Mouse (Mus musculus): Measurements from ENCODE around the gene Wfdc21. TPM values are rescaled to one million over a fixed set of nuclear protein-coding genes. Genes with fewer than 3 reads are reported as not detected.

Gene Wfdc21
- polyA plus RNA-seq, 1 experiment from 2014 or later, result not detected

DNA sequence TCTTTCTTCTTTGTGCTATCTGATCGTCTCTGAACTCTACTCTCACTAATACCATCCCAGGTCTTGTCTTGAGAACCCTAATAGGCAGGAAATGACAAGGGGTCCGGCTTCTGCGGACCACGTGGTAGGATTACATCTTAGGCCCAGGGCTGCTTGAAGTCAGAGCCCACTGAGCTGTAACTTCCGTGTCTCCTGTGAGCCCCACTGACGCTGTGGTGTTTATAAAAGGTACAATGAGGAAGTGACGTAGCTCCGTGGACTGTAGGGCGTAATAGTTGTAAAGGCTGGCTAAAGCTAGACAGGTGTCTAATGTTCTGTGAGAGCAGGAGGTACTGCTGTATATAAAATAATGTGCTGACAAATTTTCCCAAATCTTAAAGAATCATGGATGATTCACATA, 20.6 kb downstream of the Wfdc21 start:
- Histone ChIP-seq H3K27ac (no peak overlapping the region), H3K36me3 (peaks cover 96% of the 10 kb centered on the region), H3K4me3 (no peak overlapping the region), H3K9me3 (no peaks in the 10 kb centered on the region), H3K4me2 (replicated peaks) (no peak overlapping the region), H3K9ac (no peak overlapping the region), H3K4me1 (no peaks in the 10 kb centered on the region), H3K27me3 (no peaks in the 10 kb centered on the region)
- WGBS, result 86% methylated on average over 9 of the region's 9 CpGs
- ATAC-seq (ENCODE audit: insufficient number of reproducible peaks, insufficient read depth, low FRiP score, low TSS enrichment), result no peak

DNA sequence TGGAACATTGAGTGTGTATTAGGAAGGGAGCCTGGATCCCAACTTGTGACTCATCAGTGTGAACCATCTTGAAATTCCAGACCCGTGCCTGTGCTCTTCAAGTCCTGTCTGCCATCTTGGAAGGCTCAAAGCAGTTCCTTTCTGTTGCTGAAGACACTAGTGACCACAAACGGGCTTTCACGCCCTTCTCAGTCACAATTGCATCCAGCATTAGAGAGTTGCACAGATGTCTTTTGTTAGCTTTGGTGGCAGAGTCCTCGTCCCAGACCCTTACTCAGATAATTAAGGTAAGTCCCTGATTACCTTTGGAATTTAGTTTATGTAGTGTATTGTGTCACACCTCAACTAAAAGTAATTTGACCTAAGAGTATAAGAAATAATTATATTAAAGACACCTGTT, 22.2 kb downstream of the Wfdc21 start:
- 84% methylated on average over 4 of the region's 4 CpGs for WGBS
- Histone ChIP-seq H3K9ac (no peak overlapping the region), H3K36me3 (peaks cover 95% of the 10 kb centered on the region), H3K4me3 (no peak overlapping the region), H3K27ac (no peak overlapping the region), H3K4me1 (no peaks in the 10 kb centered on the region), H3K9me3 (no peaks in the 10 kb centered on the region), H3K27me3 (no peaks in the 10 kb centered on the region), H3K4me2 (replicated peaks) (no peak overlapping the region)
- no peak for ATAC-seq (ENCODE audit: insufficient number of reproducible peaks, insufficient read depth, low FRiP score, low TSS enrichment)

DNA sequence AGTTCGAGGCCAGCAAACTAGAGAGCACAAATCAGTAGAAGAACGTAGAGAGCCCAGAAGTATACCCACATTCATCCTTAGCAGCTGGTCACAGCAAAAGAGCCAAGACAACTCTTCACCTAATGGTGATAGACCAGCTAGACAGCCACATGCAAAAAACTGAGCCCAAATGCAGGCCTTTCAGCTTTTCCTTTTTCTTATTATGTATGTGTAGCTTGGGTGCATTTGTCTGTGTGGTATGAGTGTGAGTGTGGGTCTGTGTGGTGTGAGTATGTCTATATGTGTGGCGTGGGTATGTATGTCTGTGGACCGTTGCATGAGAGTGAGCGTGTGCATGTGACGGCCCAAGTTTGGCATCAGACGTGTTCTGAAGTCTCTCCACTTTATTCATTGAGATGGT, 24.3 kb downstream of the Wfdc21 start:
- no peak overlapping the region for H3K27ac ChIP-seq
- no peak overlapping the region for H3K9ac ChIP-seq
- H3K4me1 ChIP-seq, result no peaks in the 10 kb centered on the region
- H3K4me3 ChIP-seq, result no peak overlapping the region
- H3K9me3 ChIP-seq, result no peaks in the 10 kb centered on the region
- peaks cover 95% of the 10 kb centered on the region for H3K36me3 ChIP-seq
- H3K27me3 ChIP-seq, result no peaks in the 10 kb centered on the region
- no peak overlapping the region for H3K4me2 ChIP-seq (replicated peaks)
- ATAC-seq (ENCODE audit: insufficient number of reproducible peaks, insufficient read depth, low FRiP score, low TSS enrichment), result no peak
- 95% methylated on average over 7 of the region's 7 CpGs for WGBS

DNA sequence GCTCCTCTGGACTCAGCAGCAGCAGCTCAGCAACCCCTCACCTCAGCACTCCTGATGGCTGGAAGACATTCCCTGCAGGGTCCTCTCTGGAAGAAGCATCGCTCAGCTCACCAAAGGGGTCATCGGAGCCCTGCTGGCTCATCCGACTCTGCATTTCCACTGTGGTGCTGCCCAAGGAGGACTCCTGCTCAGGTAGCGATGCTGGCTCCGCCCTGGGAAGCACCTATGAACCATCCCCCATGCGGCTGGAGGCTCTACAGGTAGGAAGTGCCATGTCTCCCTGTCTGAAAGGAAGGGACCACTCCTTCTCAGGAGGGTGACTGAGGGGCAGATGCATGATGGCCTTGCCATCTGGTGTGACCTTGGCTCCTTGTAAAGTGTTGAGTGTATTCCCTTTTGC, 25.6 kb downstream of the Wfdc21 start:
- Histone ChIP-seq H3K27ac (no peak overlapping the region), H3K9me3 (no peaks in the 10 kb centered on the region), H3K4me1 (no peaks in the 10 kb centered on the region), H3K27me3 (no peaks in the 10 kb centered on the region), H3K4me2 (replicated peaks) (no peak overlapping the region), H3K36me3 (peaks cover 95% of the 10 kb centered on the region), H3K9ac (no peak overlapping the region), H3K4me3 (no peak overlapping the region)
- whole genome bisulfite sequencing, result 97% methylated on average over 6 of the region's 6 CpGs
- no peak for ATAC-seq (ENCODE audit: insufficient number of reproducible peaks, insufficient read depth, low FRiP score, low TSS enrichment)

DNA sequence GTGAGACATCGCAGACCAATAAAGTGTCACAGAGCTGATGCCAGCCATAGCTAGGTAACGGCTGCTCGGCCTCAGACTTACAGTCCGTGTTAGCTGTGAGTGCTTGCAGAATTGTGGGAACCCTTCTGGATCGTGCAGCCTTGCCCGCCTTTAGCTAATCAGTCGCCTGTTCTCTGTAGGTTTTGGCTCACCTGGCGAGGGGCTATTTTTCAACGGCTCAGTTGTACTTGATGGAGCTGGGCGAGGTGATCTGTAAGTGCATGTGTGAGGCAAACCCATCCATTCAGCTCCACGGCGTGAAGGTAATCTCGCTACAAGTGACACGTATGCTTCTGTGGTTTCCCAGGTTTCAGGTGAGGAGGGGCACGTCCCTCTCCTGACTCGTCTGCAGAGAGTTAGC, 27.0 kb downstream of the Wfdc21 start:
- Histone ChIP-seq H3K9ac (no peak overlapping the region), H3K27ac (no peak overlapping the region), H3K36me3 (peaks cover 90% of the 10 kb centered on the region), H3K4me1 (no peaks in the 10 kb centered on the region), H3K4me3 (no peak overlapping the region), H3K9me3 (no peaks in the 10 kb centered on the region), H3K4me2 (replicated peaks) (no peak overlapping the region), H3K27me3 (no peaks in the 10 kb centered on the region)
- WGBS, result 96% methylated on average over 16 of the region's 16 CpGs
- no peak for ATAC-seq (ENCODE audit: insufficient number of reproducible peaks, insufficient read depth, low FRiP score, low TSS enrichment)

DNA sequence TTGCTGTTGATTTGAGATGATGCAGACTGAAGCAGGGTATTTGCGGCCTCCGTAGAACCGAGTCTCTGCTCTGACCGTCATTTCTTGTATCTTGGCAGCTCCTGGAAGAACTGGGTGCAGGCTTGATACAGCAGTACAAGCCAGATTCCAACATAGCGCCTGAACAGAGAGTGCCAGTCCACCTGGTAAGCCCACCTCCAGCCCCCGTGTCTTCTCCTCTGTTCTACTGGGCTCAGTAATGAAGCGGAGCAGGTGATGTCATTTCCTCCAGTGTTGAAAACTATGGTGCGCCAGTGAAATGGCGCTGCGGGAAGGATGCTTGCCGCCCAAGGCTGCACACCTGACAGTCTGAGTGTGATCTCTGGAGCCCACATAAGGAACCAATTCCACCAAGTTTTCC, 27.6 kb downstream of the Wfdc21 start:
- 93% methylated on average over 11 of the region's 11 CpGs for WGBS
- Histone ChIP-seq H3K4me3 (no peak overlapping the region), H3K27ac (no peak overlapping the region), H3K4me2 (replicated peaks) (no peak overlapping the region), H3K36me3 (peaks cover 91% of the 10 kb centered on the region), H3K9ac (no peak overlapping the region), H3K27me3 (no peaks in the 10 kb centered on the region), H3K9me3 (no peaks in the 10 kb centered on the region), H3K4me1 (no peaks in the 10 kb centered on the region)
- ATAC-seq (ENCODE audit: insufficient number of reproducible peaks, insufficient read depth, low FRiP score, low TSS enrichment), result no peak

DNA sequence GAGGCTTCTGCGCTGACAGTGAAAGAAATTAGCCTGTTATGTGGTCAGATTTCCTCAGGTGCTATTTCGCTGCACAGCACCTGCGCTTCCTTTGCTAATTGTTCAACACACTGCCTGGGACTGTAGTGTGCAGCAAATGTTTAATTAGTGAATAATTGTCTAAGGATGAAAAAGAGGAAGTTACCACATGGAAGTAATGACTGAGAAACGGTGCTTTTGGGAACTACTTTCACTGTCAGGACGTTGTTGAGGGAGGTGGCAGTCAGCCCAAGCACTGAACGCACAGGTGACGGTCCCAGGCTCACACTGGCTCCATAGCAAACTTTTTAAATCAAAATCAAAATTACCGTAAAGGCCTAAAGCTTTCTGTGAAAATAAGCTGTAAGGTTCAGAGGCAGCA, 30.1 kb downstream of the Wfdc21 start:
- no peak overlapping the region for H3K9ac ChIP-seq
- no peaks in the 10 kb centered on the region for H3K9me3 ChIP-seq
- H3K27me3 ChIP-seq, result no peaks in the 10 kb centered on the region
- H3K4me3 ChIP-seq, result no peak overlapping the region
- no peaks in the 10 kb centered on the region for H3K4me1 ChIP-seq
- peaks cover 92% of the 10 kb centered on the region for H3K36me3 ChIP-seq
- no peak overlapping the region for H3K27ac ChIP-seq
- H3K4me2 ChIP-seq (replicated peaks), result no peak overlapping the region
- ATAC-seq (ENCODE audit: insufficient number of reproducible peaks, insufficient read depth, low FRiP score, low TSS enrichment), result no peak
- 92% methylated on average over 8 of the region's 8 CpGs for WGBS

DNA sequence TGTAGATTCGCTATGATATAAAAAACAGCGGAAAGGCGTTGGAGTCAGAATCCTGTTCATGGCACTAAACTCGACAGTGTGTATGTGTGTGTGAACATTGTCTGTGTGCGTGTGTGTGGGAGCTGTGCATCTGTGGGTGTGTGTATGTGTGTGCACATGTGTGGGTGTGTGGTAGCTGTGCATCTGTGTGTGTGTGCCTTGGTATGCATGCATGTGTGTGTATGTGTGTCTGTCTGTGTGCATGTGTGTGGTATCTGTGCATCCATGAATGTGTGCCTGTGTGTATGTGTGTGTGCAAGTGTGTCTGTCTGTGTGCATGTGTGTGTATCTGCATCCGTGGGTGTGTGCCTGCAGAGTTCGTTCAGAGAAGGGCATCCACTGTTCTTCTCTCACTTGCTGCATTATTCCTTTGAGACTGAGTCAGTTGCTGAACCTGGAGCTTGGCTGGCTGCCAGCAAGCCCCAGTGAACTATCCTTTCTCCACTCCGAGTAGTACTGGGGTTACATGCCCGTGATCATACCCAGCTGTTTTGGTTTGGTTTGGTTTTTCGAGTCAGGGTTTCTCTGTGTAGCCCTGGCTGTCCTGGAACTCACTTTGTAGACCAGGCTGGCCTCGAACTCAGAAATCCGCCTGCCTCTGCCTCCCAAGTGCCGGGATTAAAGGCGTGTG, 37.3 kb downstream of the Wfdc21 start:
- Histone ChIP-seq H3K4me1 (no peaks in the 10 kb centered on the region), H3K36me3 (peaks cover 46% of the 10 kb centered on the region), H3K9me3 (no peaks in the 10 kb centered on the region), H3K27ac (no peak overlapping the region), H3K9ac (no peak overlapping the region), H3K27me3 (no peaks in the 10 kb centered on the region), H3K4me3 (no peak overlapping the region), H3K4me2 (replicated peaks) (no peak overlapping the region)
- ATAC-seq (ENCODE audit: insufficient number of reproducible peaks, insufficient read depth, low FRiP score, low TSS enrichment), result no peak
- 81% methylated on average over 14 of the region's 14 CpGs for WGBS

DNA sequence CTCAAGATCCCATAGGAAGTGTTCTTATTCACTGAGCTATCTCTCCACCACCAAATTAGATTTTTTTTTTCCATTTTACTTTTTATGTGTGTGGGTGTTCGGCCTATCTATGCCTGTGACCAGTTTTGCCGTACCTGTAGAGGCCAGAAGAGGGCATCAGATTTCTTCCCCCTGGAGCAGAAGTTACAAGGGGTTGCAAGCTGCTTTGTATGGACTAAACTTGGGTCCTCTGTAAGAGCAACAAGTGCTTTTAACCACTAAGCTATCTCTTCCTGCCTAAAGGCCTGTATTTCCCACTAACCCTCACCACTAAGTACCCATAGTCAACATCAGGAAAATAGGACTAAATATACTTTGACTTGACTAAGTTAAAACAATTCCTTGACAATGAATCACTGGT, 37.9 kb downstream of the Wfdc21 start:
- no peak for ATAC-seq (ENCODE audit: insufficient number of reproducible peaks, insufficient read depth, low FRiP score, low TSS enrichment)
- H3K9ac ChIP-seq, result no peak overlapping the region
- H3K4me2 ChIP-seq (replicated peaks), result no peak overlapping the region
- H3K9me3 ChIP-seq, result no peaks in the 10 kb centered on the region
- peaks cover 40% of the 10 kb centered on the region for H3K36me3 ChIP-seq
- no peaks in the 10 kb centered on the region for H3K4me1 ChIP-seq
- no peak overlapping the region for H3K27ac ChIP-seq
- H3K27me3 ChIP-seq, result no peaks in the 10 kb centered on the region
- H3K4me3 ChIP-seq, result no peak overlapping the region
- WGBS, result 81% methylated on average over 2 of the region's 2 CpGs

DNA sequence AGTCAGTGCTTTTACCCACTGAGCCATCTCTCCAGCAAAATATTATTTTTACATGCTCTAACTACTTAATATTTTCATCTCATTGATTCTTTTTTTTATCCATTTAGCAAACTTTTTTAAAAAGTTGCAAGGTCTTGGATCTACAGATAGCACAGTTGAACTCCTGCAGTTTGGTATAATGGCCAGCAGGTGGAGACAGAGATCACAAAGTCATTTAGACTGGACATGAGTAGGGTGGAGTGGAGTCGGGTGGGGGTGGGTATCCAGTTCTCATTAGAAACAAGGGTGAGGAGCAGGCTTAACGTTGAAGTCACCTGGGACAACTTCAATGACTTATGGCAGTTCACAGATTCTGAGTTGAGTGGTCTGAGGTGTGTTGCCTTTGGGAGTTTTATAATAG, 38.6 kb downstream of the Wfdc21 start:
- ATAC-seq (ENCODE audit: insufficient number of reproducible peaks, insufficient read depth, low FRiP score, low TSS enrichment), result no peak
- Histone ChIP-seq H3K4me3 (no peak overlapping the region), H3K4me1 (no peaks in the 10 kb centered on the region), H3K4me2 (replicated peaks) (no peak overlapping the region), H3K9me3 (no peaks in the 10 kb centered on the region), H3K9ac (no peak overlapping the region), H3K36me3 (peaks cover 33% of the 10 kb centered on the region), H3K27ac (no peak overlapping the region), H3K27me3 (no peaks in the 10 kb centered on the region)
- WGBS, result 11% methylated on average over 2 of the region's 2 CpGs

DNA sequence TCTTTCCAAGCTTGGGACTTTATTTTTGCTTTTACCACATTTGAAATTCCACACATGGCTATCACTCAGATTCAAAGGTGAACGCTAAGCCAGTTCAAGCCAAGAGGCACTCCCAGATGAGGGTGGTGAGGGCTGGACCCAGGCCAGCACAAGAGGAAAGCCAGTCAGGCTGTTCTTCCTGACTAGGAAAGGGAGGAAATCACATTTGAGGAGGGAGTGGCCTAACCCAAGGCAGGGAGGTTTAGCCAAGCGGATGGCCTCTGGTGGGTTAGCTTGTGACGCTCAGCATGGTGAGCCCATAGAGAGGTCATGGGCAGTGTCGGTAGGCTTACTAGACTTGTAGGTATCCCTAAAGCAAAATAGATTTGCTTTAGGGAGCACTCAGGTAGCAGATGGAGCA, 40.1 kb downstream of the Wfdc21 start:
- no peaks in the 10 kb centered on the region for H3K9me3 ChIP-seq
- no peak overlapping the region for H3K4me3 ChIP-seq
- 70% methylated on average over 4 of the region's 4 CpGs for WGBS
- no peak overlapping the region for H3K27ac ChIP-seq
- H3K4me1 ChIP-seq, result no peaks in the 10 kb centered on the region
- peaks cover 19% of the 10 kb centered on the region for H3K36me3 ChIP-seq
- no peak overlapping the region for H3K9ac ChIP-seq
- H3K4me2 ChIP-seq (replicated peaks), result no peak overlapping the region
- H3K27me3 ChIP-seq, result no peaks in the 10 kb centered on the region
- ATAC-seq (ENCODE audit: insufficient number of reproducible peaks, insufficient read depth, low FRiP score, low TSS enrichment), result no peak; the same call in 1 of the 2 replicates

DNA sequence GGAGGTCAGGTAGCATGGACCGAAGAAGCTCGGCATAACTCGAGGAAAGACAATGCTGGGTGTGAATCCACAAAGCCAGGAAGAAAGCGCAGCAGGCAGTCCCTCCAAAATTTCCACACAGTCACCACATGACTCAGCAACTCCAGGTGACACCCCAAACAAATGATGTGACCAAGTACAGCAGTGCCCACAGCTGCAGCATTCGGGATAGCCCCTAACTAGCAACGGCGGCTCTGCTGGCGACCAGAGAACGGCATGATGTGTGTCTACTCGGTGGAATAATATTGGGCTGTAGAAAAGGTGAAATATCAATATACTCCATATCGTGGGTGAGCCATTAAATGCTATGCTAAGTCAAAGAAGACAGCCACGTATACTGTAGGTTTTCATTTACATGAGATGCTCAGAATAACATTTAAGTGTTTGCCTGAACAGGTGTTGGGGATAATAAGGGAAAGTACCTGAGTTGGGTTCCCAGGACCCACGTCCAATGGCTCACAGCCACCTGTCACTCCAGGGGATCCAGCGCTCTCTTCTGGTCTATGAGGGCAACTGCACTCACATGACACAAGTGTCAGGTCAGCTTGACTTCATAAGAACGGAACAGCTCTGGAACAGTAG, 40.8 kb downstream of the Wfdc21 start:
- no peaks in the 10 kb centered on the region for H3K4me1 ChIP-seq
- H3K27ac ChIP-seq, result no peak overlapping the region
- no peak overlapping the region for H3K4me3 ChIP-seq
- WGBS, result 80% methylated on average over 15 of the region's 15 CpGs
- no peak overlapping the region for H3K9ac ChIP-seq
- no peak overlapping the region for H3K4me2 ChIP-seq (replicated peaks)
- no peak for ATAC-seq (ENCODE audit: insufficient number of reproducible peaks, insufficient read depth, low FRiP score, low TSS enrichment)
- H3K27me3 ChIP-seq, result no peaks in the 10 kb centered on the region
- H3K36me3 ChIP-seq, result peaks cover 14% of the 10 kb centered on the region
- no peaks in the 10 kb centered on the region for H3K9me3 ChIP-seq

Measured in embryonic facial prominence, embryonic 12.5 days (tissue).